Mouse (Mus musculus) heart, postnatal 0 days (tissue): ENCODE measurements around the gene Theg. TPM values are rescaled to one million over a fixed set of nuclear protein-coding genes. Genes with fewer than 3 reads are reported as not detected.
A peak's percentile ranks its signal among the peaks of the same experiment; 100 is the strongest.

ENCODE experiments used
- ATAC-seq: fragments of 200-750 bp; cut with Nextera tagmentation; 2 replicates; pipeline ENCODE4 v1.8.0; 2017; ENCODE audit warnings: low read depth, moderate number of reproducible peaks, moderate library complexity; ENCODE audit not compliant: insufficient read depth
- DNase-seq: peaks from one replicate; pipeline ENCODE4 v3.0.0-alpha.2; 2016; ENCODE audit warnings: low spot score
- H3K27ac ChIP-seq: fragments of 300-500 bp; sonication (generic); 2 replicates; pipeline ENCODE4 v1.5.1; 2014; ENCODE audit warnings: low read depth, mild to moderate bottlenecking
- H3K27me3 ChIP-seq: fragments of 300-500 bp; sonication (generic); 2 replicates; pipeline ENCODE4 v1.6.1; 2014; ENCODE audit warnings: low read length, mixed read lengths; ENCODE audit not compliant: control insufficient read depth, insufficient read depth
- H3K36me3 ChIP-seq: fragments of 300-500 bp; sonication (generic); replicated peaks from 2 replicates; pipeline ENCODE4 v1.6.1; 2014; ENCODE audit warnings: low read length, mixed read lengths; ENCODE audit not compliant: control insufficient read depth, insufficient read depth
- H3K4me1 ChIP-seq: fragments of 300-500 bp; sonication (generic); 2 replicates; pipeline ENCODE4 v1.6.1; 2014; ENCODE audit warnings: antibody characterized with exemption; ENCODE audit not compliant: control insufficient read depth, insufficient read depth
- H3K4me2 ChIP-seq: fragments of 300-500 bp; sonication (generic); 2 replicates; pipeline ENCODE4 v1.6.1; 2014; ENCODE audit warnings: low read depth, mild to moderate bottlenecking, low read length, moderate library complexity
- H3K4me3 ChIP-seq: fragments of 300-500 bp; sonication (generic); 2 replicates; pipeline ENCODE4 v1.5.1; 2014; ENCODE audit warnings: low read depth, low read length
- H3K9ac ChIP-seq: fragments of 300-500 bp; sonication (generic); replicated peaks from 2 replicates; pipeline ENCODE4 v1.6.1; 2014; ENCODE audit warnings: low read depth, low read length, mixed read lengths
- H3K9me3 ChIP-seq: fragments of 300-500 bp; sonication (generic); replicated peaks from 2 replicates; pipeline ENCODE4 v1.6.1; 2016; ENCODE audit warnings: low read length; ENCODE audit not compliant: control insufficient read depth
- CTCF ChIP-seq: IDR thresholded peaks from 2 replicates; pipeline ENCODE4 v1.5.1; 2016; ENCODE audit warnings: antibody characterized with exemption, control low read depth, low read depth
- EP300 ChIP-seq: IDR thresholded peaks from 2 replicates; pipeline ENCODE4 v1.6.1; 2016; ENCODE audit warnings: antibody characterized with exemption, low read depth
- WGBS: fragments of 180-500 bp; shearing (Covaris S2); extraction: QIAGEN DNeasy Blood & Tissue Kit; methylation state at CpG from one replicate; pipeline ENCODE4 v1.1.7; 2014; 5-methylcytosine and 5-hydroxymethylcytosine counted together
- polyA plus RNA-seq: library from polyadenylated mRNA; unstranded; fragments of >200 nt; fragmentation: Nextera tagmentation; extraction: Ambion mirVana; gene quantifications from 2 replicates; pipeline ENCODE4 v1.2.1, GENCODE M21; 2015
- total RNA-seq: library from RNA; depleted of rRNA; stranded (reverse); fragments of >200 nt; gene quantifications from 2 replicates; pipeline ENCODE4 v1.2.3, GENCODE M21; 2014; ENCODE audit warnings: low replicate concordance

Gene Theg
- total and polyA plus RNA-seq, 2 experiments from 2014 or later, result not detected

GRCm38 (mm10) chr10:79545891-79546290 lies 41.2 kb downstream of the Theg start:
- Histone ChIP-seq H3K9ac (no peak overlapping the region), H3K9me3 (no peaks in the 10 kb centered on the region), H3K27ac (no peak overlapping the region), H3K4me3 (no peak overlapping the region), H3K4me2 (no peak overlapping the region), H3K36me3 (peaks cover 89% of the 10 kb centered on the region), H3K4me1 (peaks cover 5% of the 10 kb centered on the region; the same call in 1 of the 2 replicates), H3K27me3 (no peaks in the 10 kb centered on the region)
- 89% methylated on average over 12 of the region's 12 CpGs for WGBS
- no peak for DNase-seq
- TF ChIP-seq EP300 (no peak), CTCF (no peak)
- ATAC-seq, result no peak

GRCm38 (mm10) chr10:79544631-79545030 lies 42.5 kb downstream of the Theg start:
- H3K9me3 ChIP-seq, result no peaks in the 10 kb centered on the region
- WGBS, result 91% methylated on average over 5 of the region's 5 CpGs
- no peak overlapping the region for H3K9ac ChIP-seq
- peaks cover 5% of the 10 kb centered on the region; the same call in 1 of the 2 replicates for H3K4me1 ChIP-seq
- no peak overlapping the region for H3K4me3 ChIP-seq
- H3K4me2 ChIP-seq, result no peak overlapping the region
- H3K27ac ChIP-seq, result no peak overlapping the region
- H3K36me3 ChIP-seq, result peaks cover 91% of the 10 kb centered on the region
- TF ChIP-seq CTCF, result no peak
- no peak for TF ChIP-seq EP300
- DNase-seq (no peak), ATAC-seq (no peak)
- no peaks in the 10 kb centered on the region for H3K27me3 ChIP-seq

- no peak overlapping the region for H3K9ac ChIP-seq
- no peaks in the 10 kb centered on the region for H3K27me3 ChIP-seq
- H3K4me1 ChIP-seq, result peaks cover 5% of the 10 kb centered on the region; the same call in 1 of the 2 replicates
- no peak overlapping the region for H3K4me3 ChIP-seq
- WGBS, result 52% methylated on average over 9 of the region's 9 CpGs
- H3K36me3 ChIP-seq, result peaks cover 91% of the 10 kb centered on the region
- no peaks in the 10 kb centered on the region for H3K9me3 ChIP-seq
- DNase-seq, result no peak
- peak; percentile 36 for ATAC-seq
- TF ChIP-seq CTCF (no peak), EP300 (no peak)
- no peak overlapping the region for H3K27ac ChIP-seq
- no peak overlapping the region for H3K4me2 ChIP-seq
Observed at GRCm38 (mm10) chr10:79543884-79544597, 43.1 kb downstream of the Theg start.

- H3K27ac ChIP-seq, result no peak overlapping the region
- no peaks in the 10 kb centered on the region for H3K27me3 ChIP-seq
- no peak overlapping the region for H3K9ac ChIP-seq
- no peak overlapping the region for H3K4me3 ChIP-seq
- TF ChIP-seq EP300 (no peak), CTCF (no peak)
- 94% methylated on average over 11 of the region's 11 CpGs for WGBS
- H3K9me3 ChIP-seq, result no peaks in the 10 kb centered on the region
- ATAC-seq (no peak), DNase-seq (no peak)
- H3K36me3 ChIP-seq, result peaks cover 73% of the 10 kb centered on the region
- H3K4me1 ChIP-seq, result peaks cover 5% of the 10 kb centered on the region; the same call in 1 of the 2 replicates
- H3K4me2 ChIP-seq, result no peak overlapping the region
Observed at GRCm38 (mm10) chr10:79542171-79542570, 45.0 kb downstream of the Theg start.

GRCm38 (mm10) chr10:79541522-79541921 lies 45.6 kb downstream of the Theg start:
- peaks cover 5% of the 10 kb centered on the region; the same call in 1 of the 2 replicates for H3K4me1 ChIP-seq
- H3K4me2 ChIP-seq, result no peak overlapping the region
- ATAC-seq (no peak), DNase-seq (no peak)
- H3K27ac ChIP-seq, result no peak overlapping the region
- TF ChIP-seq CTCF (no peak), EP300 (no peak)
- H3K9me3 ChIP-seq, result no peaks in the 10 kb centered on the region
- no peak overlapping the region for H3K9ac ChIP-seq
- WGBS, result 90% methylated on average over 15 of the region's 15 CpGs
- peaks cover 66% of the 10 kb centered on the region for H3K36me3 ChIP-seq
- no peaks in the 10 kb centered on the region for H3K27me3 ChIP-seq
- no peak overlapping the region for H3K4me3 ChIP-seq
